8 mouse cellular contexts compared by ENCODE assay signal in genomic region chr10:127189651-127190381, GRCm38 (mm10). TPM values are rescaled to one million over a fixed set of nuclear protein-coding genes. Genes with fewer than 3 reads are reported as not detected.
DNase-seq lines count a peak whose midpoint lies in the region; ATAC-seq and TF ChIP-seq lines count a peak whose summit lies in the region.

Arhgef25 (minus strand) TSS chr10:127190083.

- no peak for TF ChIP-seq CTCF in lung, embryonic 14.5 days (IDR thresholded peaks at IDR 0.05; ENCODE audit: low read depth)

- peak; percentile 5 to 30 for DNase-seq in thymus, postnatal 36 days
- DNase-seq in thymus, postnatal 14 days, result no peak
- DNase-seq in kidney, postnatal 4 days, result peak; percentile 76 to 79
- DNase-seq in lung, embryonic 14.5 days, result peak; percentile 78
- peak; percentile 69 for DNase-seq in retina, embryonic 14.5 days (ENCODE audit: low spot score)
- no peak for DNase-seq in right cerebral cortex, postnatal 36 days (ENCODE audit: low spot score in 2 of 2)

- WGBS in embryonic facial prominence, embryonic 12.5 days, result 2% methylated on average over 34 of the region's 35 CpGs
- 2% methylated on average over 35 of the region's 35 CpGs for WGBS in heart, embryonic 11.5 days (ENCODE audit: insufficient replicate concordance)
- WGBS in lung, embryonic 14.5 days, result 1% methylated on average over 35 of the region's 35 CpGs

- no peaks in the 10 kb centered on the region for H3K27me3 ChIP-seq in embryonic facial prominence, embryonic 12.5 days
- no peaks in the 10 kb centered on the region for H3K27me3 ChIP-seq in heart, embryonic 11.5 days (ENCODE audit: control insufficient read depth, insufficient read depth, low read length)
- H3K27me3 ChIP-seq in lung, embryonic 14.5 days (ENCODE audit: insufficient read depth, low read length), result no peaks in the 10 kb centered on the region

- peak within 1 kb of the TSS; percentile 90 for H3K9ac ChIP-seq in embryonic facial prominence, embryonic 12.5 days
- peak within 1 kb of the TSS; percentile 71 for H3K9ac ChIP-seq in heart, embryonic 11.5 days (ENCODE audit: low read depth, low read length)
- H3K9ac ChIP-seq in lung, embryonic 14.5 days, result peak within 1 kb of the TSS; percentile 83

- peak; percentile 28; the same call in 1 of the 2 replicates for ATAC-seq in embryonic facial prominence, embryonic 12.5 days (ENCODE audit: insufficient number of reproducible peaks, insufficient read depth, low FRiP score, low TSS enrichment)
- 0 out of 2 replicates have a peak, but pooled peaks have one; percentile 28 for ATAC-seq in heart, embryonic 11.5 days (replicated peaks; ENCODE audit: insufficient number of reproducible peaks, low FRiP score, low TSS enrichment)
- ATAC-seq in lung, embryonic 14.5 days (ENCODE audit: insufficient read depth), result peak; percentile 38

- H3K9me3 ChIP-seq in embryonic facial prominence, embryonic 12.5 days, result no peaks in the 10 kb centered on the region
- no peaks in the 10 kb centered on the region for H3K9me3 ChIP-seq in heart, embryonic 11.5 days (replicated peaks; ENCODE audit: control insufficient read depth, low read length)
- H3K9me3 ChIP-seq in lung, embryonic 14.5 days (ENCODE audit: low read depth, low read length), result no peaks in the 10 kb centered on the region

- H3K4me3 ChIP-seq in embryonic facial prominence, embryonic 12.5 days, result peak within 1 kb of the TSS; percentile 70
- peak within 1 kb of the TSS; percentile 74 for H3K4me3 ChIP-seq in heart, embryonic 11.5 days (ENCODE audit: low read depth, low read length)
- peak within 1 kb of the TSS; percentile 67 for H3K4me3 ChIP-seq in lung, embryonic 14.5 days (ENCODE audit: low read depth, low read length)

- peak within 1 kb of the TSS; percentile 96 for H3K27ac ChIP-seq in embryonic facial prominence, embryonic 12.5 days
- H3K27ac ChIP-seq in heart, embryonic 11.5 days (ENCODE audit: low read depth, low read length), result peak within 1 kb of the TSS; percentile 38
- H3K27ac ChIP-seq in lung, embryonic 14.5 days (ENCODE audit: low read depth), result peak within 1 kb of the TSS; percentile 90

- peaks cover 46% of the 10 kb centered on the region for H3K4me1 ChIP-seq in embryonic facial prominence, embryonic 12.5 days
- H3K4me1 ChIP-seq in heart, embryonic 11.5 days (ENCODE audit: control insufficient read depth, insufficient read depth, low read length), result peaks cover 38% of the 10 kb centered on the region
- peaks cover 20% of the 10 kb centered on the region for H3K4me1 ChIP-seq in lung, embryonic 14.5 days (ENCODE audit: insufficient read depth)

- H3K4me2 ChIP-seq in embryonic facial prominence, embryonic 12.5 days (replicated peaks), result peak within 1 kb of the TSS; percentile 92
- peak within 1 kb of the TSS; percentile 93 for H3K4me2 ChIP-seq in heart, embryonic 11.5 days
- H3K4me2 ChIP-seq in lung, embryonic 14.5 days, result peak within 1 kb of the TSS; percentile 97

- peaks cover 36% of the 10 kb centered on the region for H3K36me3 ChIP-seq in embryonic facial prominence, embryonic 12.5 days
- peaks cover 2% of the 10 kb centered on the region; the same call in 1 of the 2 replicates for H3K36me3 ChIP-seq in heart, embryonic 11.5 days (ENCODE audit: control insufficient read depth, insufficient read depth, low read length)
- peaks cover 40% of the 10 kb centered on the region for H3K36me3 ChIP-seq in lung, embryonic 14.5 days (ENCODE audit: insufficient read depth)

RNA-seq across cellular contexts. Expression of gene Arhgef25, which starts in this region (rescaled TPM):
- 85.0 and 96.5 TPM in 2 replicates for polyA plus RNA-seq in embryonic facial prominence, embryonic 12.5 days (2016; fragmentation: Nextera tagmentation; extraction: Ambion mirVana)
- polyA plus RNA-seq in heart, embryonic 11.5 days (2014; fragmentation: Nextera tagmentation; extraction: Ambion mirVana), result 17.9 and 18.0 TPM in 2 replicates
- polyA plus RNA-seq in lung, embryonic 14.5 days (2014; fragmentation: Nextera tagmentation; extraction: Ambion mirVana), result 45.8 and 48.7 TPM in 2 replicates

Comparison
In these comparisons a context has a peak if more than half of its experiments do, and no peak if none do; other contexts are left out.
1. DNase-seq: peak in thymus, postnatal 36 days (2 of 2), kidney, postnatal 4 days (2 of 2), lung, embryonic 14.5 days (single experiment) and retina, embryonic 14.5 days (single experiment); none in thymus, postnatal 14 days (single experiment) and right cerebral cortex, postnatal 36 days (0 of 2).
2. H3K27ac ChIP-seq: peak in every context shown above with its lines; median percentile 96 in embryonic facial prominence, embryonic 12.5 days; 90 in lung, embryonic 14.5 days; 38 in heart, embryonic 11.5 days.
3. Peak in every context shown above with its lines, with median percentiles within 50 percentile points of each other: ATAC-seq, H3K4me2 ChIP-seq, H3K4me3 ChIP-seq and H3K9ac ChIP-seq.